25 mouse cellular contexts compared by ENCODE assay signal in genomic region chr16:72640932-72641811, GRCm38 (mm10).
DNase-seq lines count a peak whose midpoint lies in the region; ATAC-seq and TF ChIP-seq lines count a peak whose summit lies in the region.
"Had no signal": no experiment of that assay in that cellular context is flagged by ENCODE, and none has a peak within 500 bp of the region (broad histone marks: within the 10 kb centered on the region; RNA-seq: fewer than 3 reads in every experiment).

No protein-coding gene starts in this region.

- no peaks in the 10 kb centered on the region for H3K27me3 ChIP-seq in heart, postnatal 0 days (ENCODE audit: control insufficient read depth, insufficient read depth, low read length)
- H3K27me3 ChIP-seq in heart, embryonic 11.5 days (ENCODE audit: control insufficient read depth, insufficient read depth, low read length) = no peaks in the 10 kb centered on the region
- no peaks in the 10 kb centered on the region for H3K27me3 ChIP-seq in lung, postnatal 0 days (replicated peaks; ENCODE audit: insufficient read depth, low read length)
- H3K27me3 ChIP-seq in stomach, embryonic 15.5 days (replicated peaks) = no peaks in the 10 kb centered on the region
- H3K27me3 ChIP-seq: embryonic facial prominence, embryonic 12.5 days; forebrain, embryonic 12.5 days; heart, embryonic 15.5 days; hindbrain, embryonic 15.5 days; kidney, embryonic 15.5 days; liver, embryonic 13.5 days had no signal

- no peaks in the 10 kb centered on the region for H3K9me3 ChIP-seq in heart, postnatal 0 days (replicated peaks; ENCODE audit: control insufficient read depth, low read length)
- H3K9me3 ChIP-seq in heart, embryonic 11.5 days (replicated peaks; ENCODE audit: control insufficient read depth, low read length) = no peaks in the 10 kb centered on the region
- H3K9me3 ChIP-seq in lung, postnatal 0 days (ENCODE audit: low read length) = no peaks in the 10 kb centered on the region
- no peaks in the 10 kb centered on the region for H3K9me3 ChIP-seq in stomach, embryonic 15.5 days
- H3K9me3 ChIP-seq: embryonic facial prominence, embryonic 12.5 days; forebrain, embryonic 12.5 days; heart, embryonic 15.5 days; hindbrain, embryonic 15.5 days; kidney, embryonic 15.5 days; liver, embryonic 13.5 days had no signal

- no peak for TF ChIP-seq EP300 in heart, postnatal 0 days (IDR thresholded peaks at IDR 0.05; ENCODE audit: low read depth)
- peak; percentile 85 for TF ChIP-seq EP300 in lung, postnatal 0 days (IDR thresholded peaks at IDR 0.05)

- WGBS in heart, postnatal 0 days = 40% methylated on average over 9 of the region's 9 CpGs
- 56% methylated on average over 9 of the region's 9 CpGs for WGBS in heart, embryonic 11.5 days (ENCODE audit: insufficient replicate concordance)
- WGBS in lung, postnatal 0 days = 26% methylated on average over 9 of the region's 9 CpGs
- WGBS in stomach, embryonic 15.5 days = 44% methylated on average over 9 of the region's 9 CpGs

- no peaks in the 10 kb centered on the region for H3K4me1 ChIP-seq in heart, postnatal 0 days (ENCODE audit: control insufficient read depth, insufficient read depth)
- H3K4me1 ChIP-seq in heart, embryonic 11.5 days (ENCODE audit: control insufficient read depth, insufficient read depth, low read length) = peaks cover 4% of the 10 kb centered on the region; the same call in 1 of the 2 replicates
- peaks cover 6% of the 10 kb centered on the region; the same call in 1 of the 2 replicates for H3K4me1 ChIP-seq in lung, postnatal 0 days (ENCODE audit: insufficient read depth, low read depth, low read length)
- 0 out of 2 replicates have a peak, but pooled peaks cover 6% of the 10 kb centered on the region for H3K4me1 ChIP-seq in stomach, embryonic 15.5 days
- H3K4me1 ChIP-seq: hindbrain, embryonic 15.5 days; liver, embryonic 13.5 days had no signal

- ATAC-seq in heart, postnatal 0 days (ENCODE audit: insufficient read depth, low read depth) = peak; percentile 47; the same call in 1 of the 2 replicates
- no peak for ATAC-seq in heart, embryonic 11.5 days (replicated peaks; ENCODE audit: insufficient number of reproducible peaks, low FRiP score, low TSS enrichment)
- peak; percentile 94 for ATAC-seq in lung, postnatal 0 days
- ATAC-seq in stomach, embryonic 15.5 days (ENCODE audit: insufficient read depth, low FRiP score, low read depth) = peak; percentile 58
- ATAC-seq: Patski had no signal

- no peak overlapping the region for H3K27ac ChIP-seq in heart, postnatal 0 days (ENCODE audit: low read depth)
- no peak overlapping the region for H3K27ac ChIP-seq in heart, embryonic 11.5 days (ENCODE audit: low read depth, low read length)
- H3K27ac ChIP-seq in lung, postnatal 0 days (ENCODE audit: low read length) = peak overlapping the region; percentile 39
- no peak overlapping the region for H3K27ac ChIP-seq in stomach, embryonic 15.5 days
- H3K27ac ChIP-seq: embryonic facial prominence, embryonic 12.5 days; forebrain, embryonic 12.5 days; heart, adult 2 months; heart, embryonic 15.5 days; hindbrain, embryonic 15.5 days; kidney, embryonic 15.5 days; left cerebral cortex, adult 2 months; liver, embryonic 13.5 days had no signal

- DNase-seq in heart, postnatal 0 days (ENCODE audit: low spot score) = no peak
- DNase-seq in Muller cell, postnatal 12 days (ENCODE audit: inconsistent ontology term) = peak; percentile 73
- peak; percentile 81 for DNase-seq in lung, postnatal 0 days (ENCODE audit: low spot score)
- DNase-seq in right cerebral cortex, postnatal 25 days = no peak
- no peak for DNase-seq in retina, postnatal 1 day
- DNase-seq: adrenal gland, adult 2 months; cerebellum, adult 2 months; cerebellum, postnatal 25 days; gastrocnemius, postnatal 36 days; heart, adult 2 months; kidney, adult 11 months; kidney, postnatal 36 days; layer of hippocampus, adult 9-11 months; liver, embryonic 13.5 days; thymus, postnatal 4 days had no signal

- H3K36me3 ChIP-seq in heart, postnatal 0 days (replicated peaks; ENCODE audit: control insufficient read depth, insufficient read depth, low read length) = no peaks in the 10 kb centered on the region
- no peaks in the 10 kb centered on the region for H3K36me3 ChIP-seq in heart, embryonic 11.5 days (ENCODE audit: control insufficient read depth, insufficient read depth, low read length)
- H3K36me3 ChIP-seq in lung, postnatal 0 days (ENCODE audit: insufficient read depth, low read length) = no peaks in the 10 kb centered on the region
- H3K36me3 ChIP-seq in stomach, embryonic 15.5 days = no peaks in the 10 kb centered on the region
- H3K36me3 ChIP-seq: embryonic facial prominence, embryonic 12.5 days; forebrain, embryonic 12.5 days; heart, embryonic 15.5 days; hindbrain, embryonic 15.5 days; kidney, embryonic 15.5 days; liver, embryonic 13.5 days had no signal

- TF ChIP-seq CTCF in heart, postnatal 0 days (IDR thresholded peaks at IDR 0.05; ENCODE audit: low read depth) = no peak
- TF ChIP-seq CTCF in lung, postnatal 0 days (IDR thresholded peaks at IDR 0.05) = peak; percentile 13; the same call in 1 of the 2 replicates

- no peak overlapping the region for H3K9ac ChIP-seq in heart, postnatal 0 days (replicated peaks; ENCODE audit: low read depth, low read length)
- H3K9ac ChIP-seq in heart, embryonic 11.5 days (ENCODE audit: low read depth, low read length) = no peak overlapping the region
- H3K9ac ChIP-seq in lung, postnatal 0 days (replicated peaks; ENCODE audit: low read depth) = no peak overlapping the region
- no peak overlapping the region for H3K9ac ChIP-seq in stomach, embryonic 15.5 days
- H3K9ac ChIP-seq: embryonic facial prominence, embryonic 12.5 days; forebrain, embryonic 12.5 days; heart, embryonic 15.5 days; hindbrain, embryonic 15.5 days; kidney, embryonic 15.5 days; liver, embryonic 13.5 days had no signal

- H3K4me3 ChIP-seq in heart, postnatal 0 days (ENCODE audit: low read depth, low read length) = no peak overlapping the region
- H3K4me3 ChIP-seq in heart, embryonic 11.5 days (ENCODE audit: low read depth, low read length) = no peak overlapping the region
- H3K4me3 ChIP-seq in lung, postnatal 0 days (ENCODE audit: low read depth, low read length) = no peak overlapping the region
- H3K4me3 ChIP-seq in stomach, embryonic 15.5 days (replicated peaks) = no peak overlapping the region
- H3K4me3 ChIP-seq: embryonic facial prominence, embryonic 12.5 days; forebrain, embryonic 12.5 days; heart, adult 2 months; heart, embryonic 15.5 days; hindbrain, embryonic 15.5 days; kidney, embryonic 15.5 days; left cerebral cortex, adult 2 months; liver, embryonic 13.5 days had no signal

- no peak overlapping the region for H3K4me2 ChIP-seq in heart, postnatal 0 days (ENCODE audit: low read depth, low read length)
- no peak overlapping the region for H3K4me2 ChIP-seq in heart, embryonic 11.5 days
- peak overlapping the region; percentile 9 for H3K4me2 ChIP-seq in lung, postnatal 0 days (replicated peaks; ENCODE audit: low read depth, low read length)
- H3K4me2 ChIP-seq in stomach, embryonic 15.5 days = peak overlapping the region; percentile 13; the same call in 1 of the 2 replicates
- H3K4me2 ChIP-seq: embryonic facial prominence, embryonic 12.5 days; forebrain, embryonic 12.5 days; heart, embryonic 15.5 days; hindbrain, embryonic 15.5 days; kidney, embryonic 15.5 days; liver, embryonic 13.5 days; midbrain, embryonic 11.5 days had no signal

Comparison
In these comparisons a context has a peak if more than half of its experiments do, and no peak if none do; other contexts are left out.
1. DNase-seq: peak in Muller cell, postnatal 12 days (single experiment) and lung, postnatal 0 days (single experiment); none in heart, postnatal 0 days (single experiment), right cerebral cortex, postnatal 25 days (single experiment) and retina, postnatal 1 day (single experiment).
2. H3K4me2 ChIP-seq: peak in lung, postnatal 0 days (single experiment) and stomach, embryonic 15.5 days (single experiment); none in heart, postnatal 0 days (single experiment) and heart, embryonic 11.5 days (single experiment).